In the genomic region with DNA sequence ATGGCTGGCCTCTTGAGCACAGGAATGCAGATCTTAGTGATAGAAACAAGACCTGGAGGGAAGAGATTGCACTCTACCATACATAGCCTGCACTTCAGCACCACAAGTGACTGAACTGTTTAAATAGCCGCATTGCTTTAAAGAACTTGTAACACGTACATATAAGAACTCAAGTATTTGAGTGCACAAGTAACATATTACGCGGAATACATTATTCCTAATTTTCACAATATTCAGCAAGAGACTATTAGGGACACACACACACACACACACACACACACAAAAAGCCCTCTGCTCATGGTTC, we compare ENCODE assay signal across 8 mouse cellular contexts. TPM values are rescaled to one million over a fixed set of nuclear protein-coding genes. Genes with fewer than 3 reads are reported as not detected.
DNase-seq lines count a peak whose midpoint lies in the region; ATAC-seq and TF ChIP-seq lines count a peak whose summit lies in the region.

No protein-coding gene starts in this region.

- no peak for DNase-seq in left cerebral cortex, adult 2 months (ENCODE audit: extremely low spot score in 1 of 2, low spot score in 2 of 2)
- DNase-seq in left cerebral cortex, adult 11 months (ENCODE audit: low spot score) = no peak
- DNase-seq in embryonic facial prominence, embryonic 14.5 days (ENCODE audit: low spot score) = no peak
- DNase-seq in testis, postnatal 14 days (ENCODE audit: low spot score) = no peak
- DNase-seq in embryo, embryonic 9.5 days (ENCODE audit: extremely low spot score) = no peak

- H3K9me3 ChIP-seq in embryonic facial prominence, embryonic 14.5 days (ENCODE audit: control insufficient read depth, low read length) = no peaks in the 10 kb centered on the region
- H3K9me3 ChIP-seq in intestine, postnatal 0 days (ENCODE audit: control insufficient read depth) = no peaks in the 10 kb centered on the region
- H3K9me3 ChIP-seq in neural tube, embryonic 12.5 days = no peaks in the 10 kb centered on the region

- peaks cover 19% of the 10 kb centered on the region for H3K4me1 ChIP-seq in embryonic facial prominence, embryonic 14.5 days (ENCODE audit: control insufficient read depth, insufficient read depth, low read length)
- peaks cover 3% of the 10 kb centered on the region; the same call in 1 of the 2 replicates for H3K4me1 ChIP-seq in intestine, postnatal 0 days (replicated peaks; ENCODE audit: control insufficient read depth, insufficient read depth, low read length)
- peaks cover 24% of the 10 kb centered on the region for H3K4me1 ChIP-seq in neural tube, embryonic 12.5 days

- WGBS in embryonic facial prominence, embryonic 14.5 days = 69% methylated on average over 4 of the region's 4 CpGs
- 58% methylated on average over 4 of the region's 4 CpGs for WGBS in intestine, postnatal 0 days
- WGBS in neural tube, embryonic 12.5 days = 81% methylated on average over 4 of the region's 4 CpGs

- peak overlapping the region; percentile 78 for H3K27ac ChIP-seq in left cerebral cortex, adult 2 months
- H3K27ac ChIP-seq in embryonic facial prominence, embryonic 14.5 days (replicated peaks; ENCODE audit: low read depth, low read length) = peak overlapping the region; percentile 68
- peak overlapping the region; percentile 57; the same call in 1 of the 2 replicates for H3K27ac ChIP-seq in intestine, postnatal 0 days (ENCODE audit: low read depth, low read length)
- H3K27ac ChIP-seq in neural tube, embryonic 12.5 days = peak overlapping the region; percentile 32; the same call in 1 of the 2 replicates

- intact Hi-C loops in left cerebral cortex, adult 2 months (cut with DNase I) = loop anchor here (1.0 kb wide), 1 partner anchor 263 kb away; no protein-coding TSS in a partner anchor

- H3K27me3 ChIP-seq in embryonic facial prominence, embryonic 14.5 days (replicated peaks; ENCODE audit: control insufficient read depth, insufficient read depth, low read length) = no peaks in the 10 kb centered on the region
- no peaks in the 10 kb centered on the region for H3K27me3 ChIP-seq in intestine, postnatal 0 days (replicated peaks; ENCODE audit: control insufficient read depth, insufficient read depth, low read length)
- no peaks in the 10 kb centered on the region for H3K27me3 ChIP-seq in neural tube, embryonic 12.5 days (replicated peaks)

- H3K36me3 ChIP-seq in embryonic facial prominence, embryonic 14.5 days (ENCODE audit: control insufficient read depth, insufficient read depth, low read length) = no peaks in the 10 kb centered on the region
- H3K36me3 ChIP-seq in intestine, postnatal 0 days (ENCODE audit: control insufficient read depth, insufficient read depth) = no peaks in the 10 kb centered on the region
- H3K36me3 ChIP-seq in neural tube, embryonic 12.5 days = no peaks in the 10 kb centered on the region

- no peak for TF ChIP-seq CTCF in left cerebral cortex, adult 2 months (IDR thresholded peaks at IDR 0.05)
- no peak for TF ChIP-seq CTCF in intestine, postnatal 0 days (IDR thresholded peaks at IDR 0.05; ENCODE audit: low read depth)

- H3K9ac ChIP-seq in embryonic facial prominence, embryonic 14.5 days (ENCODE audit: low read depth, low read length) = peak overlapping the region; percentile 77
- 0 out of 2 replicates have a peak overlapping the region, but pooled peaks have one; percentile 35 for H3K9ac ChIP-seq in intestine, postnatal 0 days (ENCODE audit: low read depth, low read length)
- H3K9ac ChIP-seq in neural tube, embryonic 12.5 days = peak overlapping the region; percentile 65; the same call in 1 of the 2 replicates

- H3K4me2 ChIP-seq in embryonic facial prominence, embryonic 14.5 days (ENCODE audit: low read depth, low read length) = peak overlapping the region; percentile 85
- H3K4me2 ChIP-seq in intestine, postnatal 0 days (replicated peaks; ENCODE audit: low read depth) = peak overlapping the region; percentile 92
- peak overlapping the region; percentile 78 for H3K4me2 ChIP-seq in neural tube, embryonic 12.5 days (replicated peaks)

- peak overlapping the region; percentile 94 for H3K4me3 ChIP-seq in left cerebral cortex, adult 2 months
- peak overlapping the region; percentile 80 for H3K4me3 ChIP-seq in embryonic facial prominence, embryonic 14.5 days (ENCODE audit: low read depth, low read length)
- H3K4me3 ChIP-seq in intestine, postnatal 0 days (ENCODE audit: low read depth, low read length) = peak overlapping the region; percentile 92
- peak overlapping the region; percentile 82; the same call in 1 of the 2 replicates for H3K4me3 ChIP-seq in neural tube, embryonic 12.5 days

- ATAC-seq in embryonic facial prominence, embryonic 14.5 days (ENCODE audit: low read depth) = no peak
- no peak for ATAC-seq in intestine, postnatal 0 days
- no peak for ATAC-seq in neural tube, embryonic 12.5 days (ENCODE audit: low FRiP score, low read depth)
- ATAC-seq in activated CD4-positive, CD25-positive, alpha-beta regulatory T cell, adult 4 months = no peak

RNA-seq across cellular contexts. Expression of a gene that starts 0.7 kb away (rescaled TPM):
- 10 to 100 TPM; 23.8 to 27.9 TPM for total RNA-seq in left cerebral cortex, adult 2 months (2021)
- polyA plus RNA-seq in embryonic facial prominence, embryonic 14.5 days (2014; fragmentation: Nextera tagmentation; extraction: Ambion mirVana) = 27.4 and 29.4 TPM in 2 replicates
- 9.8 and 10.6 TPM in 2 replicates for polyA plus RNA-seq in intestine, postnatal 0 days (2015; fragmentation: Nextera tagmentation; extraction: Ambion mirVana)
- 60.0 and 61.5 TPM in 2 replicates for polyA plus RNA-seq in neural tube, embryonic 12.5 days (2016; fragmentation: Nextera tagmentation; extraction: Ambion mirVana)
- not detected for polyA plus RNA-seq in activated CD4-positive, CD25-positive, alpha-beta regulatory T cell, adult 4 months (2017; shearing (Covaris generic))

RNA-seq across cellular contexts. Expression of a gene that starts 13.0 kb away (rescaled TPM):
- not detected for total RNA-seq in left cerebral cortex, adult 2 months (2021)
- not detected in 2 replicates for polyA plus RNA-seq in embryonic facial prominence, embryonic 14.5 days (2014; fragmentation: Nextera tagmentation; extraction: Ambion mirVana)
- not detected in 2 replicates for polyA plus RNA-seq in intestine, postnatal 0 days (2015; fragmentation: Nextera tagmentation; extraction: Ambion mirVana)
- polyA plus RNA-seq in neural tube, embryonic 12.5 days (2016; fragmentation: Nextera tagmentation; extraction: Ambion mirVana) = not detected in 2 replicates
- not detected for polyA plus RNA-seq in activated CD4-positive, CD25-positive, alpha-beta regulatory T cell, adult 4 months (2017; shearing (Covaris generic))
